Mouse (Mus musculus) bone marrow macrophage, adult 2 months (primary cell): ENCODE measurements around the gene Cnpy2.

ENCODE experiments used
- CTCF ChIP-seq: IDR thresholded peaks from 2 replicates; pipeline ENCODE4 v1.5.1; 2012; ENCODE audit warnings: low read depth, mild to moderate bottlenecking, low read length, moderate library complexity
- POLR2A ChIP-seq: IDR thresholded peaks from 2 replicates; pipeline ENCODE4 v1.6.1; 2012; ENCODE audit warnings: mild to moderate bottlenecking, low read depth, low read length, borderline replicate concordance

DNA sequence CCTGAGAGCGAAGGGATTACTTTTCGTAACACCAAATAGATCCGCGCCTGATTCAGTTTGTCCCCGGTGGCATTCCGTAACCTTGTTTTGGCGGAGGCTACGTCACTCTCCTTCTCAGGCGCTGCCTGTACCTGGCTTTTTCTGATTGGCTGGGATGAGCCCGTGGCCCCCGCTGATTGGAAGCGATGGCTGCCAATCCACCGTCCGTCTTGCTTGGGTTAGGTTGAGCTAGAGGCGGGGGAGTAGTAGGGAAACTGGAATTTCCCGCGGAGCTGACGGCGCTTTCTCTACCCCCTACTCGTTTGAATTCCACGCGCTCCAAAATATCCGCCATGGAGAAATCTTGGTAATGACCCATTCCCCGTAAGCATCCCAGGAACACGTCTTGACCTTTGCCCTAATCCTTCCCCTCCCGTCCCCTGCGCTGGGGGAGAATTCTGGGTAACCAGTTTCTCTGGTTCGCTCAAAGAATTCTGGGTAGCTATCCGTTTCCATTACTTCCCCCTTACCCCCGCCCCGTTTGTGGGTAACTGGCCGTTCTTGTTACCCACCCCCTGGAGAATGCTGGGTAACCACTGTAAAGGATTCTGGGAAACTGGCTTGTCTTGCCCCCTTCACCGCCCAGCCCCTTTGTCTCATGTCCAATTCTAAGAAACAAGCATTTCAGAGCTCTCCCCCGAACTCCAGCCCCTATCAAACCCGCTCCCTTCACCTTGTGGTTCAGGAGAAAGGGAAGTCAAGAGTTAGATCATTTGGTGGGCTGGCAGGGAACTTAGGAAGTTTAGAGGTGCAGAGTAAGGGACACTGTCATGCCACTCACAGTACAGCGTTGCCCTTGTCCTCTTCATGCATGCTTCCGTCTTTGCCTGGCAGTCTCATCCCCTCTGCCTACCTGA is 18.9 kb upstream of the Cnpy2 start, which contains the start of gene Pan2:
- TF ChIP-seq POLR2A (no peak), CTCF (no peak)
